Mouse (Mus musculus): ENCODE data around the gene Sgce. TPM values are rescaled to one million over a fixed set of nuclear protein-coding genes. Genes with fewer than 3 reads are reported as not detected.
"Not testable (repeated sequence)": the region's sequence is repeated elsewhere in the genome, so short reads cannot be mapped to it uniquely, and the experiment has no call there.

Gene Sgce
- polyA plus RNA-seq, 1 experiment from 2014 or later, result 49.9 TPM

GRCm38 (mm10) chr6:4677356-4677761 lies 69.6 kb downstream of the Sgce start:
- no peak for TF ChIP-seq CTCF (IDR thresholded peaks at IDR 0.05; ENCODE audit: low read depth)
- 93% methylated on average over 1 of the region's 1 CpGs for WGBS

DNA sequence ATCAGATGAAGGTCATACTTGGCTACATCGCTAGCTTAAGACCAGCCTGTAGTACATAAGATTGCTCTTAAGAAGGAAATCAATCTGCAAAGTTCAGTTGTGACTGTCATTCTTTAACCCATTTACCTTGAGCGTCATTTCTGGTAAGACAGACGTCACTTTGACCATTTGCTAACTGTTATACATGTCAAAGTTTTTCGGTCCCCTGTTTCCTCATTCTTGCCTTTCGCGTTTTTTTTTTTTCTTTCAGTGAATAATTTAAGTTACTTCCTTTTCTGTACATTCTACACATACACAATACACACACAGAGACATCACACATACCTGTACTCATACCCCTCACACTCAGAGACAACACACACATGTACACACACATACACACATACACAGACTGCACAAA lies 81.9 kb downstream of the Sgce start:
- no peak overlapping the region for H3K4me3 ChIP-seq (ENCODE audit: low read depth, low read length)
- no peak overlapping the region for H3K4me2 ChIP-seq
- no peak overlapping the region for H3K27ac ChIP-seq (ENCODE audit: low read depth)
- WGBS, result 87% methylated on average over 6 of the region's 6 CpGs
- DNase-seq (no peak), ATAC-seq (ENCODE audit: insufficient read depth) (no peak)
- no peaks in the 10 kb centered on the region for H3K4me1 ChIP-seq (ENCODE audit: insufficient read depth)
- TF ChIP-seq CTCF (IDR thresholded peaks at IDR 0.05; ENCODE audit: low read depth), result no peak
- H3K9me3 ChIP-seq (ENCODE audit: low read depth, low read length), result no peaks in the 10 kb centered on the region
- no peaks in the 10 kb centered on the region for H3K27me3 ChIP-seq (ENCODE audit: insufficient read depth, low read length)
- H3K36me3 ChIP-seq (ENCODE audit: insufficient read depth), result no peaks in the 10 kb centered on the region
- H3K9ac ChIP-seq, result no peak overlapping the region

More at GRCm38 (mm10) chr6:4677356-4677761, 69.6 kb downstream of the Sgce start:
- Histone ChIP-seq H3K9me3 (ENCODE audit: low read depth, low read length) (no peaks in the 10 kb centered on the region), H3K9ac (no peak overlapping the region), H3K27me3 (ENCODE audit: insufficient read depth, low read length) (no peaks in the 10 kb centered on the region), H3K4me1 (ENCODE audit: insufficient read depth) (no peaks in the 10 kb centered on the region), H3K4me2 (no peak overlapping the region), H3K27ac (ENCODE audit: low read depth) (no peak overlapping the region), H3K36me3 (ENCODE audit: insufficient read depth) (no peaks in the 10 kb centered on the region), H3K4me3 (ENCODE audit: low read depth, low read length) (no peak overlapping the region)
- DNase-seq, result no peak
- no peak for ATAC-seq (ENCODE audit: insufficient read depth)

DNA sequence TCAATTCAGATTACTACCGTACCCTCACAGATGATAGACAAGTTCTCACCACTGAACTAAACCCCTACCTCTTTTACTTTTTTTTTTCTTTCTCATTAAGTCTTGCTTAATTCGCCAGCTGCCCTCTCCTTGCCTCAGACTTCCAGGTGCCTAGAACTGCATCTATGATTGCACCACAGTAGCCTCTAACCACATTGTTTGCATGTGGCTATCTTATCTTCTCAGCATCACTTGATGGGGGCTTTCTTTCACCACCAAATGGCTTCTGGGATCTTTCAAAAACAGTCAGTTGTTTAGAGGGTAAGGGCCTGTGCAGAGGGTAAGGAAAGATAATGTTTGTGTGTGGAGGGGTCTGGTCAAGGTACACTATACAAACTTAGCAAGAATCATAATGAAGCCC lies 82.7 kb downstream of the Sgce start:
- WGBS, result 64% methylated on average over 2 of the region's 2 CpGs
- Histone ChIP-seq H3K27me3 (ENCODE audit: insufficient read depth, low read length) (no peaks in the 10 kb centered on the region), H3K4me2 (no peak overlapping the region), H3K27ac (ENCODE audit: low read depth) (no peak overlapping the region), H3K9me3 (ENCODE audit: low read depth, low read length) (no peaks in the 10 kb centered on the region), H3K36me3 (ENCODE audit: insufficient read depth) (no peaks in the 10 kb centered on the region), H3K4me1 (ENCODE audit: insufficient read depth) (no peaks in the 10 kb centered on the region), H3K4me3 (ENCODE audit: low read depth, low read length) (no peak overlapping the region), H3K9ac (no peak overlapping the region)
- no peak for TF ChIP-seq CTCF (IDR thresholded peaks at IDR 0.05; ENCODE audit: low read depth)
- DNase-seq (no peak), ATAC-seq (ENCODE audit: insufficient read depth) (no peak)

DNA sequence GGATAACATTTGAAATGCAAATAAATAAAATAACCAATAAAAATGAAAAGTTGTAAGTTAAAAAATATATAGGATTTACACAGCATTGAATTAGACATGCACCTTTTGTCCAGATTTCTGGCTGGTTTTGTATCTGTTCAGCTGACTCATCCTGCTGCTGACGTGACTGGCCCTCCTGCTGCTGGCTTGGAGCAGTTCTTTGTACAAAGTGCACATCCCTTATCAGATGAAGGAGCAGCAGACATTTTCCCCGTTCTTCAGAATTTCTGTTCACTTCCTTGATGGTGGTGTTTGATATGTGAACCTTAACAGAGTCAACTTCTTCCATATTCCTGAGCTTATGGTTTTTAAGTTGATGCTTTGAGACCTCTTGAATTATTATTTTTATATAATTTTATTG lies 83.5 kb downstream of the Sgce start:
- Histone ChIP-seq H3K36me3 (ENCODE audit: insufficient read depth) (no peaks in the 10 kb centered on the region), H3K4me1 (ENCODE audit: insufficient read depth) (no peaks in the 10 kb centered on the region), H3K4me3 (ENCODE audit: low read depth, low read length) (no peak overlapping the region), H3K27me3 (ENCODE audit: insufficient read depth, low read length) (no peaks in the 10 kb centered on the region), H3K4me2 (no peak overlapping the region), H3K9me3 (ENCODE audit: low read depth, low read length) (no peaks in the 10 kb centered on the region), H3K27ac (ENCODE audit: low read depth) (no peak overlapping the region), H3K9ac (no peak overlapping the region)
- DNase-seq, result no peak
- no peak for TF ChIP-seq CTCF (IDR thresholded peaks at IDR 0.05; ENCODE audit: low read depth)
- WGBS, result 45% methylated on average over 2 of the region's 2 CpGs
- no peak for ATAC-seq (ENCODE audit: insufficient read depth)

- Histone ChIP-seq H3K4me1 (ENCODE audit: insufficient read depth) (no peaks in the 10 kb centered on the region), H3K4me2 (no peak overlapping the region), H3K4me3 (ENCODE audit: low read depth, low read length) (no peak overlapping the region), H3K9ac (no peak overlapping the region), H3K27me3 (ENCODE audit: insufficient read depth, low read length) (no peaks in the 10 kb centered on the region), H3K9me3 (ENCODE audit: low read depth, low read length) (no peaks in the 10 kb centered on the region), H3K36me3 (ENCODE audit: insufficient read depth) (no peaks in the 10 kb centered on the region), H3K27ac (ENCODE audit: low read depth) (no peak overlapping the region)
- TF ChIP-seq CTCF (IDR thresholded peaks at IDR 0.05; ENCODE audit: low read depth), result no peak
- ATAC-seq (ENCODE audit: insufficient read depth) (no peak), DNase-seq (no peak)
- WGBS, result 70% methylated on average over 13 of the region's 13 CpGs
These were observed 88.1 kb downstream of the Sgce start for GRCm38 (mm10) chr6:4658861-4659260.

DNA sequence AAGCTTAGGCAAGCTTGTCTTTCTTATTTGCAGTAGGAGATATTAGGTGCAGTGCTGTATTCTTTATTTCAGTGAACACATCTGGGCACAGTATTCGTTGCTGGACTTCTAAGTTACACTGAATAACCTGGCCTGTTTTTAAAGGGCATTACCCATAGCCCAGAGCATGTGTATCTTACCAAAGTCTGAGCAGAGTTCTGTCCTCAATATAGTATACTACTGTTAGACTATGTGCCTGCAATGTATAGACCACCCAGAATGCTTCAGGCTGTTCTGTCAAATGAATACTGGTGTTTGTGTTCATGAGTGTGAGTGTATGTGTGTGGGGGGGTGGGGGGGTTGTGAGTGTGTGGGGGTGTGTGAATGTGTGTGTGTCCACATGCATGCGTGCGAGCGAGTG lies 91.1 kb downstream of the Sgce start:
- peak; percentile 63; the same call in 1 of the 2 replicates for ATAC-seq (ENCODE audit: insufficient read depth)

GRCm38 (mm10) chr6:4655466-4655865 lies 91.5 kb downstream of the Sgce start:
- no peak overlapping the region for H3K9ac ChIP-seq
- 29% methylated on average over 5 of the region's 5 CpGs for WGBS
- no peak overlapping the region for H3K27ac ChIP-seq (ENCODE audit: low read depth)
- no peaks in the 10 kb centered on the region for H3K36me3 ChIP-seq (ENCODE audit: insufficient read depth)
- DNase-seq (no peak), ATAC-seq (ENCODE audit: insufficient read depth) (peak; percentile 17; the same call in 1 of the 2 replicates)
- TF ChIP-seq CTCF (IDR thresholded peaks at IDR 0.05; ENCODE audit: low read depth), result no peak
- H3K4me1 ChIP-seq (ENCODE audit: insufficient read depth), result no peaks in the 10 kb centered on the region
- no peak overlapping the region for H3K4me3 ChIP-seq (ENCODE audit: low read depth, low read length)
- no peaks in the 10 kb centered on the region for H3K27me3 ChIP-seq (ENCODE audit: insufficient read depth, low read length)
- H3K9me3 ChIP-seq (ENCODE audit: low read depth, low read length), result no peaks in the 10 kb centered on the region
- H3K4me2 ChIP-seq, result no peak overlapping the region

More for the DNA sequence above, 91.1 kb downstream of the Sgce start:
- H3K4me3 ChIP-seq (ENCODE audit: low read depth, low read length), result no peak overlapping the region
- H3K36me3 ChIP-seq (ENCODE audit: insufficient read depth), result no peaks in the 10 kb centered on the region
- no peaks in the 10 kb centered on the region for H3K27me3 ChIP-seq (ENCODE audit: insufficient read depth, low read length)
- no peaks in the 10 kb centered on the region for H3K4me1 ChIP-seq (ENCODE audit: insufficient read depth)
- no peak for TF ChIP-seq CTCF (IDR thresholded peaks at IDR 0.05; ENCODE audit: low read depth)
- H3K9ac ChIP-seq, result no peak overlapping the region
- H3K27ac ChIP-seq (ENCODE audit: low read depth), result no peak overlapping the region
- no peak for DNase-seq
- WGBS, result 88% methylated on average over 4 of the region's 4 CpGs
- no peaks in the 10 kb centered on the region for H3K9me3 ChIP-seq (ENCODE audit: low read depth, low read length)
- H3K4me2 ChIP-seq, result no peak overlapping the region

GRCm38 (mm10) chr6:4653741-4654140 lies 93.3 kb downstream of the Sgce start:
- H3K4me3 ChIP-seq (ENCODE audit: low read depth, low read length); ATAC-seq (ENCODE audit: insufficient read depth); H3K9ac ChIP-seq; H3K4me2 ChIP-seq; DNase-seq; H3K36me3 ChIP-seq (ENCODE audit: insufficient read depth); H3K4me1 ChIP-seq (ENCODE audit: insufficient read depth); H3K9me3 ChIP-seq (ENCODE audit: low read depth, low read length); H3K27ac ChIP-seq (ENCODE audit: low read depth); H3K27me3 ChIP-seq (ENCODE audit: insufficient read depth, low read length): not testable (repeated sequence)
- WGBS, result 94% methylated on average over 12 of the region's 12 CpGs

Data from lung, embryonic 14.5 days (tissue).